ENCODE assay signal across 15 mouse cellular contexts in the genomic region with DNA sequence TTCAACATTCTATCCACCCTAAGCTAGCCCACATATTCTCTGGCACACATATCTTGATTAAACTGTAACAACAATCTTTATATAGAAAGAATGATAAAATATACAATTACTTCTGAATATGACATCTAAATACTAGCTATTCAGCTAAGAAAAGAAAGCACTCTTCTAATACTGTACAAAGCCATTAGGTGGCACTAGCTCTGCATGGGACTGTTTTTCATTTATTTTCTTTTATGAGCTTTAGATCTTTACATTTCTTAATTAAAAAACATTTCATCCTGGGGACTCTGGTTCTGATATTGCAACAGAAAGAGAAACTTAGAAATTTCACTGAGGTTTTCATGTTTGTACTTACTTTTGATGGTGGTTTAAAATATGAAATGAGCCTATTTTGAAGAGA. TPM values are rescaled to one million over a fixed set of nuclear protein-coding genes. Genes with fewer than 3 reads are reported as not detected.
DNase-seq lines count a peak whose midpoint lies in the region; ATAC-seq lines count a peak whose summit lies in the region.
"Had no signal": no experiment of that assay in that cellular context is flagged by ENCODE, and none has a peak within 500 bp of the region (broad histone marks: within the 10 kb centered on the region; RNA-seq: fewer than 3 reads in every experiment).

No protein-coding gene starts in this region.

- H3K4me1 ChIP-seq in embryonic facial prominence, embryonic 11.5 days (ENCODE audit: control insufficient read depth, insufficient read depth, low read length), result no peaks in the 10 kb centered on the region
- H3K4me1 ChIP-seq in embryonic facial prominence, embryonic 10.5 days, result no peaks in the 10 kb centered on the region
- H3K4me1 ChIP-seq in kidney, embryonic 14.5 days (ENCODE audit: control insufficient read depth, insufficient read depth, low read length), result no peaks in the 10 kb centered on the region
- peaks cover 3% of the 10 kb centered on the region for H3K4me1 ChIP-seq in midbrain, embryonic 15.5 days
- no peaks in the 10 kb centered on the region for H3K4me1 ChIP-seq in midbrain, embryonic 10.5 days

- no peak overlapping the region for H3K4me3 ChIP-seq in embryonic facial prominence, embryonic 11.5 days (ENCODE audit: low read depth, low read length)
- no peak overlapping the region for H3K4me3 ChIP-seq in embryonic facial prominence, embryonic 10.5 days
- H3K4me3 ChIP-seq in kidney, embryonic 14.5 days (ENCODE audit: low read length), result no peak overlapping the region
- no peak overlapping the region for H3K4me3 ChIP-seq in midbrain, embryonic 15.5 days
- no peak overlapping the region for H3K4me3 ChIP-seq in midbrain, embryonic 10.5 days

- ATAC-seq in embryonic facial prominence, embryonic 11.5 days (replicated peaks; ENCODE audit: insufficient number of reproducible peaks, low FRiP score, low TSS enrichment, low read depth), result no peak
- ATAC-seq in kidney, embryonic 14.5 days (ENCODE audit: low FRiP score, low TSS enrichment), result no peak
- ATAC-seq in midbrain, embryonic 15.5 days (replicated peaks), result peak; percentile 52; the same call in 1 of the 2 replicates
- ATAC-seq in activated CD4-positive, CD25-positive, alpha-beta regulatory T cell, adult 4 months, result no peak

- no peaks in the 10 kb centered on the region for H3K36me3 ChIP-seq in embryonic facial prominence, embryonic 11.5 days (replicated peaks; ENCODE audit: control insufficient read depth, insufficient read depth, low read depth, low read length)
- H3K36me3 ChIP-seq in embryonic facial prominence, embryonic 10.5 days (replicated peaks), result no peaks in the 10 kb centered on the region
- H3K36me3 ChIP-seq in kidney, embryonic 14.5 days (ENCODE audit: control insufficient read depth, insufficient read depth, low read length), result no peaks in the 10 kb centered on the region
- no peaks in the 10 kb centered on the region for H3K36me3 ChIP-seq in midbrain, embryonic 15.5 days (replicated peaks)
- no peaks in the 10 kb centered on the region for H3K36me3 ChIP-seq in midbrain, embryonic 10.5 days

- no peak overlapping the region for H3K27ac ChIP-seq in embryonic facial prominence, embryonic 11.5 days (replicated peaks; ENCODE audit: low read depth, low read length)
- no peak overlapping the region for H3K27ac ChIP-seq in embryonic facial prominence, embryonic 10.5 days (replicated peaks)
- H3K27ac ChIP-seq in kidney, embryonic 14.5 days (ENCODE audit: low read depth, low read length), result no peak overlapping the region
- H3K27ac ChIP-seq in midbrain, embryonic 15.5 days, result no peak overlapping the region
- H3K27ac ChIP-seq in midbrain, embryonic 10.5 days (replicated peaks), result no peak overlapping the region

- no peak overlapping the region for H3K9ac ChIP-seq in embryonic facial prominence, embryonic 11.5 days (replicated peaks; ENCODE audit: low read length)
- no peak overlapping the region for H3K9ac ChIP-seq in kidney, embryonic 14.5 days (ENCODE audit: low read depth, low read length)
- H3K9ac ChIP-seq in midbrain, embryonic 15.5 days, result no peak overlapping the region

- H3K27me3 ChIP-seq in embryonic facial prominence, embryonic 11.5 days (ENCODE audit: control insufficient read depth, insufficient read depth, low read length), result no peaks in the 10 kb centered on the region
- no peaks in the 10 kb centered on the region for H3K27me3 ChIP-seq in embryonic facial prominence, embryonic 10.5 days (replicated peaks; ENCODE audit: low read depth, poor library complexity, severe bottlenecking)
- no peaks in the 10 kb centered on the region for H3K27me3 ChIP-seq in kidney, embryonic 14.5 days (ENCODE audit: control insufficient read depth, insufficient read depth, low read length)
- no peaks in the 10 kb centered on the region for H3K27me3 ChIP-seq in midbrain, embryonic 15.5 days (replicated peaks)
- no peaks in the 10 kb centered on the region for H3K27me3 ChIP-seq in midbrain, embryonic 10.5 days (ENCODE audit: low read depth, poor library complexity, severe bottlenecking)

- H3K4me2 ChIP-seq in embryonic facial prominence, embryonic 11.5 days (ENCODE audit: low read depth, low read length), result no peak overlapping the region
- H3K4me2 ChIP-seq in kidney, embryonic 14.5 days (replicated peaks; ENCODE audit: low read depth, low read length), result no peak overlapping the region
- no peak overlapping the region for H3K4me2 ChIP-seq in midbrain, embryonic 15.5 days

- DNase-seq in embryonic facial prominence, embryonic 11.5 days (ENCODE audit: low spot score), result peak; percentile 20
- no peak for DNase-seq in embryonic facial prominence, embryonic 10.5 days (ENCODE audit: low spot score)
- peak; percentile 17 for DNase-seq in kidney, adult 9 months
- DNase-seq in midbrain, embryonic 10.5 days (ENCODE audit: low spot score), result no peak
- no peak for DNase-seq in testis, postnatal 14 days (ENCODE audit: low spot score)
- DNase-seq: cerebellum, adult 9-10 months; heart, postnatal 36 days; layer of hippocampus, postnatal 36 days; liver; spleen, adult 18-20 months; thymus, adult 18-20 months had no signal

- no peaks in the 10 kb centered on the region for H3K9me3 ChIP-seq in embryonic facial prominence, embryonic 11.5 days (replicated peaks; ENCODE audit: control insufficient read depth, low read length)
- no peaks in the 10 kb centered on the region for H3K9me3 ChIP-seq in embryonic facial prominence, embryonic 10.5 days
- H3K9me3 ChIP-seq in kidney, embryonic 14.5 days (ENCODE audit: control insufficient read depth, low read length), result no peaks in the 10 kb centered on the region
- no peaks in the 10 kb centered on the region for H3K9me3 ChIP-seq in midbrain, embryonic 15.5 days
- no peaks in the 10 kb centered on the region for H3K9me3 ChIP-seq in midbrain, embryonic 10.5 days (replicated peaks)

RNA-seq across cellular contexts. Expression of a gene that starts 13.4 kb away (rescaled TPM):
- 7.6 and 10.0 TPM in 2 replicates for polyA plus RNA-seq in embryonic facial prominence, embryonic 11.5 days (2014; fragmentation: Nextera tagmentation; extraction: Ambion mirVana)
- polyA plus RNA-seq in embryonic facial prominence, embryonic 10.5 days (2016; fragmentation: Nextera tagmentation; extraction: Ambion mirVana), result 7.7 and 8.8 TPM in 2 replicates
- polyA plus RNA-seq in kidney, embryonic 14.5 days (2014; fragmentation: Nextera tagmentation; extraction: Ambion mirVana), result 8.7 and 13.4 TPM in 2 replicates
- polyA plus RNA-seq in midbrain, embryonic 15.5 days (2015; fragmentation: Nextera tagmentation; extraction: Ambion mirVana), result 1.7 and 2.3 TPM in 2 replicates
- polyA plus RNA-seq in midbrain, embryonic 10.5 days (2016; fragmentation: Nextera tagmentation; extraction: Ambion mirVana), result 5.7 and 6.3 TPM in 2 replicates
- 10 to 100 TPM; 60.2 to 78.7 TPM for polyA plus RNA-seq in activated CD4-positive, CD25-positive, alpha-beta regulatory T cell, adult 4 months (2017; shearing (Covaris generic))

RNA-seq across cellular contexts. Expression of a gene that starts 42.0 kb away (rescaled TPM):
- polyA plus RNA-seq in embryonic facial prominence, embryonic 11.5 days (2014; fragmentation: Nextera tagmentation; extraction: Ambion mirVana), result 0.11 and 0.18 TPM in 2 replicates
- polyA plus RNA-seq in embryonic facial prominence, embryonic 10.5 days (2016; fragmentation: Nextera tagmentation; extraction: Ambion mirVana), result 0.09 and 0.14 TPM in 2 replicates
- 0.11 and 0.26 TPM in 2 replicates for polyA plus RNA-seq in kidney, embryonic 14.5 days (2014; fragmentation: Nextera tagmentation; extraction: Ambion mirVana)
- 0.20 and 0.23 TPM in 2 replicates for polyA plus RNA-seq in midbrain, embryonic 15.5 days (2015; fragmentation: Nextera tagmentation; extraction: Ambion mirVana)
- 0.19 TPM in 1 of 2 replicates, not detected in the other for polyA plus RNA-seq in midbrain, embryonic 10.5 days (2016; fragmentation: Nextera tagmentation; extraction: Ambion mirVana)
- polyA plus RNA-seq in activated CD4-positive, CD25-positive, alpha-beta regulatory T cell, adult 4 months (2017; shearing (Covaris generic)), result under 1 TPM; 0.24 to 0.90 TPM
- polyA plus RNA-seq: gonadal fat pad, adult 2 months had no signal

RNA-seq across cellular contexts. Expression of a gene that starts 51.4 kb away (rescaled TPM):
- polyA plus RNA-seq in embryonic facial prominence, embryonic 11.5 days (2014; fragmentation: Nextera tagmentation; extraction: Ambion mirVana), result 11.1 and 11.2 TPM in 2 replicates
- polyA plus RNA-seq in embryonic facial prominence, embryonic 10.5 days (2016; fragmentation: Nextera tagmentation; extraction: Ambion mirVana), result 5.0 and 6.1 TPM in 2 replicates
- 18.1 and 27.6 TPM in 2 replicates for polyA plus RNA-seq in kidney, embryonic 14.5 days (2014; fragmentation: Nextera tagmentation; extraction: Ambion mirVana)
- polyA plus RNA-seq in midbrain, embryonic 15.5 days (2015; fragmentation: Nextera tagmentation; extraction: Ambion mirVana), result 0.49 and 0.57 TPM in 2 replicates
- polyA plus RNA-seq in midbrain, embryonic 10.5 days (2016; fragmentation: Nextera tagmentation; extraction: Ambion mirVana), result 1.7 and 1.8 TPM in 2 replicates
- under 1 TPM in 1 of 2 experiments, not detected in 1; 0.13 TPM for polyA plus RNA-seq in activated CD4-positive, CD25-positive, alpha-beta regulatory T cell, adult 4 months (2017; shearing (Covaris generic))

Comparison
In these comparisons a context has a peak if more than half of its experiments do, and no peak if none do; other contexts are left out.
1. DNase-seq: peak in embryonic facial prominence, embryonic 11.5 days (single experiment) and kidney, adult 9 months (single experiment); none in embryonic facial prominence, embryonic 10.5 days (single experiment), midbrain, embryonic 10.5 days (single experiment) and testis, postnatal 14 days (single experiment).